Mouse (Mus musculus) kidney, adult 2 months (tissue): ENCODE measurements around the gene Mmp14.

Experiments used
- CTCF ChIP-seq: fragments of 200-500 bp; conservative IDR thresholded peaks from 2 replicates; pipeline ENCODE4 v1.5.1; 2011; ENCODE audit warnings: low read depth, mild to moderate bottlenecking, control low read depth, low read length, moderate library complexity, mixed read lengths; ENCODE audit not compliant: insufficient read depth, insufficient read length
- POLR2A ChIP-seq: fragments of 200-500 bp; IDR thresholded peaks from one replicate; pipeline ENCODE4 v1.6.1; 2011; ENCODE audit warnings: low read depth, low read length, control low read depth

- no peak for TF ChIP-seq POLR2A
- TF ChIP-seq CTCF: no peak
Observed at GRCm38 (mm10) chr14:54421014-54421413, 10.4 kb upstream of the Mmp14 start.
